Mouse (Mus musculus) megakaryocyte, adult 5-6 weeks (primary cell): Measurements from ENCODE around the gene Zfp777. TPM values are rescaled to one million over a fixed set of nuclear protein-coding genes. Genes with fewer than 3 reads are reported as not detected.

ENCODE experiments used
- ATAC-seq: 2 replicates; pipeline ENCODE4 v1.8.0; 2016; ENCODE audit warnings: mild to moderate bottlenecking, inconsistent platforms; ENCODE audit not compliant: poor library complexity, severe bottlenecking
- total RNA-seq, 2 experiments: library from RNA; stranded (forward) in 1 of 2; stranded (reverse) in 1 of 2; fragments of 153-499, 151-499 nt in 1 of 2; fragments of 221-1000, 200-1000 nt in 1 of 2; gene quantifications; 2 replicates each; pipeline versions ENCODE4 v1.2.3 to v1.2.4; 2015 to 2017

Zfp777 gene
- total RNA-seq, 2 experiments from 2014 or later: 5.3 to 9.7 TPM

- no peak for ATAC-seq
These were observed 16.1 kb downstream of the Zfp777 start for GRCm38 (mm10) chr6:48032661-48033060.

- ATAC-seq: no peak
These were observed 22.6 kb downstream of the Zfp777 start for GRCm38 (mm10) chr6:48025905-48026660.

GRCm38 (mm10) chr6:48024994-48025345 lies 23.7 kb downstream of the Zfp777 start:
- ATAC-seq: no peak

GRCm38 (mm10) chr6:48024330-48024993 lies 24.2 kb downstream of the Zfp777 start:
- ATAC-seq: no peak

- no peak for ATAC-seq
These were observed 26.0 kb downstream of the Zfp777 start for GRCm38 (mm10) chr6:48022672-48023071.

- no peak for ATAC-seq
These were observed 27.0 kb downstream of the Zfp777 start for GRCm38 (mm10) chr6:48021678-48022077.

- ATAC-seq: no peak
These were observed 28.7 kb downstream of the Zfp777 start for GRCm38 (mm10) chr6:48020006-48020405.

- ATAC-seq: no peak
These were observed 31.9 kb downstream of the Zfp777 start for GRCm38 (mm10) chr6:48016841-48017240.

- ATAC-seq: peak; percentile 96
These were observed 32.6 kb downstream of the Zfp777 start for GRCm38 (mm10) chr6:48016090-48016521.

- ATAC-seq: no peak
These were observed 38.0 kb downstream of the Zfp777 start for GRCm38 (mm10) chr6:48010727-48011126.

GRCm38 (mm10) chr6:47995661-47996060 lies 53.0 kb downstream of the Zfp777 start:
- ATAC-seq: no peak

- no peak for ATAC-seq
These were observed 64.8 kb downstream of the Zfp777 start for GRCm38 (mm10) chr6:47983936-47984335.

GRCm38 (mm10) chr6:47978897-47979368 lies 69.8 kb downstream of the Zfp777 start:
- ATAC-seq: peak; percentile 89

- peak; percentile 52 for ATAC-seq
These were observed 74.1 kb downstream of the Zfp777 start for GRCm38 (mm10) chr6:47974599-47974998.

Other genes starting within 250 kb of the Zfp777 start
- 50.6 and 54.3 TPM in 2 replicates for gene Pdia4, start 235.5 kb downstream of the Zfp777 start, total RNA-seq (2015)
- gene Pdia4, start 235.5 kb downstream of the Zfp777 start, total RNA-seq (2017): 166 TPM in 2 replicates
- 0.05 TPM in 1 of 2 replicates, not detected in the other for gene Zfp786, start 218.0 kb downstream of the Zfp777 start, total RNA-seq (2015)
- not detected in 2 replicates for gene Zfp786, start 218.0 kb downstream of the Zfp777 start, total RNA-seq (2017)
- 10.1 and 10.4 TPM in 2 replicates for gene Zfp398, start 213.2 kb downstream of the Zfp777 start, total RNA-seq (2015)
- 10.5 and 15.6 TPM in 2 replicates for gene Zfp398, start 213.2 kb downstream of the Zfp777 start, total RNA-seq (2017)
- 4.6 and 5.3 TPM in 2 replicates for gene Zfp282, start 171.7 kb downstream of the Zfp777 start, total RNA-seq (2015)
- gene Zfp282, start 171.7 kb downstream of the Zfp777 start, total RNA-seq (2017): 8.4 and 10.7 TPM in 2 replicates
- gene Zfp212, start 128.4 kb downstream of the Zfp777 start, total RNA-seq (2015): 7.1 and 8.8 TPM in 2 replicates
- gene Zfp212, start 128.4 kb downstream of the Zfp777 start, total RNA-seq (2017): 7.2 and 9.1 TPM in 2 replicates
- gene Zfp956, start 95.5 kb downstream of the Zfp777 start, total RNA-seq (2015): 0.69 and 0.80 TPM in 2 replicates
- 2.5 and 2.9 TPM in 2 replicates for gene Zfp956, start 95.5 kb downstream of the Zfp777 start, total RNA-seq (2017)
- gene Zfp746, start 37.7 kb upstream of the Zfp777 start, total RNA-seq (2015): 24.1 and 28.7 TPM in 2 replicates
- gene Zfp746, start 37.7 kb upstream of the Zfp777 start, total RNA-seq (2017): 14.9 and 20.9 TPM in 2 replicates